Mouse (Mus musculus) adrenal gland, adult 18-20 months (tissue): ENCODE data around the gene Khdc1c. TPM values are rescaled to one million over a fixed set of nuclear protein-coding genes. Genes with fewer than 3 reads are reported as not detected.
"Not testable (repeated sequence)": the region's sequence is repeated elsewhere in the genome, so short reads cannot be mapped to it uniquely, and the experiment has no call there.

Experiments used
- DNase-seq, 2 experiments: peaks; one replicate each; pipeline ENCODE4 v3.0.0; 2021 to 2022; ENCODE audit warnings: low spot score in 2 of 2
- long read RNA-seq, 2 experiments: library from polyadenylated mRNA; stranded (forward); transcript quantifications; one replicate each; pipeline ENCODE4 v2.0.0; 2021
- total RNA-seq, 2 experiments: library from RNA; stranded (reverse); gene quantifications; 1 replicate in 1 of 2; 2 replicates in 1 of 2; pipeline ENCODE4 v1.2.3; 2021

Gene Khdc1c
- not detected for total RNA-seq
- long read RNA-seq, experiment 1, result 0 reads
- long read RNA-seq, experiment 2, result 0 reads

DNA sequence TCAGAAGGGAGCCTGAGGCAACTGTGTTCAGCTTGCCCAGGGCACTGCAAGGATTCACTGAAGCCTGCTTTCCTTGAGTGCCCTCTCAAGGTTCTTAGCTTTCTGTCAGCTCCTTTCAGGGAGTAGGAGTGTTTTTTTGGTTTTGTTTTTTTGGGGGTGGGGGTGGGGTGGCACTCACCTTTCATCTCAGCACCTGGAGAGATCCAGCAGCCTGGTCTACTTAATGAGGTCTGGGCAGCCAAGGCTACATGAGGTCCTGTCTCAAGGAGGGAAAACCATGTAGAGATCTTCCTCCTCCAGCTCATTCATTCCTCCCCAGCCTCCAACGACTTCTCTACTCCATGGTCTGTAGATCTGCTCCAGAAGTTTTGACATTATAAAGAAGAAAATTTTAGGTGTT, at the start of gene Khdc1c:
Khdc1c (plus strand) TSS at position 301 of the 400 bp plus-strand sequence.
- DNase-seq, result not testable (repeated sequence)

DNA sequence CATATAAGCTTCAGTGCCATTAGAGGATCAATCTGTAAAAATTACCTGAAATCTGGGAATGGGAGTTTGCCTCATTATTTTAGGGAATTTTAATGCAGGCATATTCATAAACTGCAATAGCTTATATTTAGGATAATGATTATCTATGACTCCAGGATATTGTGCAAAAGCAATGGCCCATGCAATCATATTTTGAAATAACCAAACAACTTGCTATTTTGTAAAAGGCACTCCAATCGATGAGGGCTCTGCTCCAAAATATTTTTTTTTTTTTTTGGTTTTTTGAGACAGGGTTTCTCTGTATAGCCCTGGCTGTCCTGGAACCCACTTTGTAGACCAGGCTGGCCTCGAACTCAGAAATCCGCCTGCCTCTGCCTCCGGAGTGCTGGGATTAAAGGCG, 47.9 kb upstream of the Khdc1c start:
- DNase-seq, result not testable (repeated sequence)

DNA sequence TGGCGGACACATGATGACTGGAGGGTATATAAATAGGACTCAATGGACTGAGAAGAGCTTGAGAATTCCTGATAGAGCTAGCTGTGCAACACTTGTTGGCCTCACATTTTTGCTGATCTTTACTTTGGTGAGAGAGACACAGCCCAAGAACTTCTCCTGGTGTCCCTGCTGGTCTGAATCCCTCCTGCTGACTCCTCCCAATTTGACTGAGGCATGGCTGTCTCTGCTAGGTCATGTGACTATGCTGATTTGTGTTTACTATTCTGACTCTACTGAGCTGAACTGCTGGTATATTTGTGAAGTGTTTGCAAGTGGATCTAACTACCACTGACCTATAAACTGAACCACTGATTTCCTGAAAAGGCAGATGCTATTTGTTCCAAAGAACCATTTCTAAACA, 46.5 kb upstream of the Khdc1c start:
- no peak for DNase-seq

DNA sequence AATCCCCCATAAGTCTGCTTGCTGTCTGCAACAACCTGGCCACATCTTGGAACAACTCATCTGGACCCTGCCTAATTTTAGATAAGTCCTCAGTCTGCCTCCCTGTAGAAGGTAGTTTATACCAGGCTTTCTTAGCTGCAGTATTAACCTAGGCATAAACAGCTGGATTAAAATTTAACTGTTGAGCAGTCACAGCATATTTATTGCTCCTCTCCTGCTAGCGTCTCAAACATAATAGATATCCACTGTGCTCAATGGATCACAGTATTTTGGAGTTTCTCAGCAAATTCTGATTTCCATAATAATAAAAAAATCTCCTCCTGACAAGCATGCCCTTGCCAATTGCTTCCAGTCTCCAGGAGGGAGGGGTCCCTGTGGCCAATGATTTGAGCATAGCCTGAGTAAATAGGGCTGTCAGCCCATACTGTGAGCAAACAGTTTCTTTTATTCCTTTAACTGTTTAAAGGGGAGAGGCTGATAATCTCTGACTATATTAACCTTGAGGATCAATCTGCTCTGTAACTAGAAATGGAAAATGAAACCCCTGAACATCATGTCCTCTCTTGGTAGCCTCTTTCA, 44.0 kb upstream of the Khdc1c start:
- DNase-seq, result no peak

DNA sequence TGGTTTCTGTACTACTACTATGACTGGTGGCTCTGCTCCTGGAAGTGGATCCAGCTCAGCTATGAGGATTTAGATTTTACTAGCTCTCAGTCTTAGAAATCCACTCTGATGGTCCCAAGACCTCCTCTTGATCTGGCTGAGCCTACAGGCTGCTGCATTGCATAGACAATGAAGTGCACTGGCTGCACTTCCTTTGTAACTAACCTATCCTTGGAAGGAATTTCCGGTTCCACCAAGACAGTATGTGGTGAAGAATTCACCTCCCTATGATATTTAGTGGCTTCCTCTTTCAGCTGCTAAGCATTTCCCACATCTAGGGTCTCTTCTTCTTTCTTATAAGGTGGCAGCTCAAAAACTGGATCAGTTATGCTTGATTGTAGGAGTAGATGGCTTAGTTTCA, 43.5 kb upstream of the Khdc1c start:
- no peak for DNase-seq

DNA sequence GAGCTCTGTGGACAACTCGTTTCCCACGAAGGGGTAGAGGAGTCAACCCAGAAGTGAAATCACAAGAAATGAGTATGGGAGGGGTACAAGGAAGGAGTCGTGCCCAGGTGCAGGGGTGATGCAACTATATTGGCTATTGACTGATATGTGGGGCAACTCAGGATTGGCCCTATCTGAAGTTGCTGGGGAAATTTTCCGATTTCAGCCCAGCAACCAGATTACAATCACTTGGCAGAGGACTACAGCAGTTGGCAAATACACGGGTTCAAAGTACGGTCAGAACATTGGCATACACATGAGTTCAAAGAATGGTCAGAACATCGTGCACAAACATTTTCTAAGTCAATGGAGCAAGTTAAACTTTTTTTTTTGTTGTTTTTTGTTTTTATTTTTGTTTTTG, 41.4 kb upstream of the Khdc1c start:
- no peak for DNase-seq

DNA sequence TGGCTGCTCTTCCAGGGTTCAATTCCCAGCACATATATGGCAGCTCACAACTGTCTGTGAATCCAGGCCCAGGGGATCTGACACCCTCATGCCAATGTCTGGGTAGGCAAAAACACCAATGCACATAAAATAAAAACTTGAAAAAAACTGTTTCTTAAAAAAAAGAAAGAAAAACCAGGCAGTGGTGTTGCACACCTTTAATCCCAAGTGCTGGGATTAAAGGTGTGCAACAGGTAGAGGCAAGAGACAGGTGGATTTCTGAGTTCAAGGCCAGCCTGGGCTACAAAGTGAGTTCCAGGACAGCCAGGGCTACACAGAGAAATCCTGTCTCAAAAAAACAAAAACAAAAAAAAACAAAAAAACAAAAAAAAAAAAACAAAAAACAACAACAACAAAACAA, 37.0 kb upstream of the Khdc1c start:
- not testable (repeated sequence) for DNase-seq

DNA sequence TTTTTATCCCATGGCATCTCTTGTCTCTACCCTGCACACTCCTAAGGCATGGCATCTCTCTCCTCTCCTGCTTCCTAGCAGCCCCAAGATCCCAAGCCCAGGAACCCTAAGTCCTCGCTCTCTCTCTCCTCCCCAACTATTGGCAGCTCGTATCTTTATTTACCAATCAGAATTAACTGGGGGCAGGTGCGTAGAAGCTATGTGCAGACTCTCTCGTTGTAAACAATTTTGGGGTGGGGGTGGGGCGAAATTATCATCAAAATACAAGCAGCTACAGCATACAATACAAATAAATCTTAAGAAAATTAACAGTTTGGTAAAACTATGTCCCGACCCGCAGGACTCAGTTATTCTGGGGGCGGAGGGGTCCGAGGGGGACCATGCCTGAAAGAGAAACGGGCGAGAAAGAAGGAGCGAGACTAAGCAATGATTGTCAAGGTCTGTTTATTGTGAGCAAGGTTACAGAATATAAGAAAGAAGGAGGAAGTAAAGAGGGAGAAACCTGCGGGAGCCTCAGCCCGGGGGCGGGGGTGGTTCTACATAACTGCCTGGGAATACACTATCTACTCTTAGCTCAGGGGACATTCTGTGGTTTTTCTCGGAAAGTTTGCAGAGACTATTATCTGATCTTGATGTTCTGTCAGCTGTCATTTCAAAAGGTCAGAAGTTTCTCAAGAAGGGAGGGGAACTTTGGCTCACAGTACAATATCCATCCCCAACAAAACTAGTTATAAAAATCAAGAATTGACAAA, 34.7 kb upstream of the Khdc1c start:
- no peak for DNase-seq

DNA sequence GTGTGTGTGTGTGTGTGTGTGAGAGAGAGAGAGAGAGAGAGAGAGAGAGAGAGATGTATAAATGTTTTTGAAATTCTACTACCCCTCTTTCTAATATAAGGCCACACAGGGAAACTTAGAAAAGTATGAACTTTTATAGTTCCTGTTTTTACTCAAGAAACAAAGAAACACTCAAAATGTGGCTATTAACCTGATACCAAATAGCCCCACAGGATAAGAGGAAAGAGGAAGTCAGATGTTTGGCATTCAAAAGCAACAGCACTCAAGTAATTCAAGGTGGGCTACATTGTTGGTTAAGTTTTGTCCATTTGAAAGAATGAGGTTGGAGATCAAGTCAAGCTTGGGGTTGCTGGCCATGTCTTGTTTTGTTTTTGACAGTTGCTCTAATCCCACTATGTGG, 32.3 kb upstream of the Khdc1c start:
- DNase-seq, result no peak

DNA sequence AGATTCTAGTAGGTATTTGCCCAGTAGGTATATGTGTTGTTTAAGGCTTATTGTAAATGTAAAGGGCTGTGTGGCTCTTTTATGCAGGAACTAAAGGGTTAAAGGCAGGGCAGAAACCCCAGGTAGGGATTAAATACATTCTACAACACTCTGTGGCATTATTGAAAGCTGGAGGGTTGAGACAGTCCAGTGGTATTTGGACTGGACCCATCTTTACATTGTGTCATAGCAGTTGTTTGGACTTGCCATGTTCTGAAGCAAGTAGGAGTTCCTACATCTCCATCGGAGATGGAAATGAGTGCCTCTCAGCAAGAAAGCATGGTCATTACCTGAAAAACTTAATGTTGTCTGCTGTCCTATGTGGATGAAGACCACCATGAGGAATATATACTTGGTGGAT, 27.4 kb upstream of the Khdc1c start:
- no peak for DNase-seq

DNA sequence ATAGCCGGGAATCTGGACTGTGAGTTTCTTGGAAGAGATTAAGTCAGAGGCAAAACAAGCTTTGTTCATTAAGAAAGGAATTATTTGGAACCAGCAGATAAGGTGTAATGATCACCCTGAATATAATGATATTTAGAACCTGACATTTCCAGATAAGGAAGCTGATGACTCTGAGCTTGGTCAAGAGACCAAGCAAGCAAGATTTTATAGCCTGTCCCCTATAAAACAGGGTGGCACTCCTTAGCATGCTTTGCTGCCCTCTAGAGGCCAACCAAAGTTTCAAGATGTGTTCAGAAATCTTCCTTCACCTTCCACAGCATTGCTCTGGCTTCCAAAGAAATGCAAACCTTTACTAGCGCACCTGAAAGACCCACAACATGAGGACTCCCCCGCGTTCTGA, 23.9 kb upstream of the Khdc1c start:
- peak; percentile 40 to 44 for DNase-seq

DNA sequence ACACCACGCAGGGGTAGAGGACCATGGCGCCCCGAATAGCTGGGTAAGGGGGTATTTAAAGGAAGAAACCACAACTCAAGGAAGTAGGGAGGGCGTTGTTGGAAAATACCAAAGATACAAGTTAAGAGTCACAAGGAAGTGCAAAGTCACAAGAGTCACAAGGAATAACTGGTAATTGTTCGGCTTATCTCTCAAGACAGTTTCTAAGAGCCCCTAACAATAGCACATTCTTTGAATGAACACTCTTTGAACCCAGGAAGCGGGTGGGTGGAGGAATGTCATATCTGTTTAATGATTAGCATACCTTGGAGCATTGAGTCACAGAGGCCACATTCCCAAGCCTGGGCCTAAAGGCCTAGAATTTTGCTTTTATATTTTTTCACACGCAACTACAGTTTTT, 23.4 kb upstream of the Khdc1c start:
- DNase-seq, result not testable (repeated sequence)

DNA sequence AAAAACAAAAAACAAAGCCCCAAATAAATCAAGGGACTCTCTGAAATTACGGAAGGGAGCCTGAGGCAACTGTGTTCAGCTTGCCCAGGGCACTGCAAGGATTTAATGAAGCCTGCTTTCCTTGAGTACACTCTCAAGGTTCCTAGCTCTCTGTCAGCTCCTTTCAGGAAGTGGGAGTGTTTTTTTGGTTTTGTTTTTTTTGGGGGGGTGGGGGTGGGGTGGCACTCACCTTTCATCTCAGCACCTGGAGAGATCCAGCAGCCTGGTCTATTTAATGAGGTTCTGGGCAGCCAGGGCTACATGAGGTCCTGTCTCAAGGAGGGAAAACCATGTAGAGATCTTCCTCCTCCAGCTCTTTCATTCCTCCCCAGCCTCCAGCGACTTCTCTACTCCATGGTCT, 18.8 kb upstream of the Khdc1c start, which contains the start of gene Khdc1a:
Khdc1a (plus strand) TSS at position 301 of the 400 bp plus-strand sequence.
- DNase-seq, result no peak

DNA sequence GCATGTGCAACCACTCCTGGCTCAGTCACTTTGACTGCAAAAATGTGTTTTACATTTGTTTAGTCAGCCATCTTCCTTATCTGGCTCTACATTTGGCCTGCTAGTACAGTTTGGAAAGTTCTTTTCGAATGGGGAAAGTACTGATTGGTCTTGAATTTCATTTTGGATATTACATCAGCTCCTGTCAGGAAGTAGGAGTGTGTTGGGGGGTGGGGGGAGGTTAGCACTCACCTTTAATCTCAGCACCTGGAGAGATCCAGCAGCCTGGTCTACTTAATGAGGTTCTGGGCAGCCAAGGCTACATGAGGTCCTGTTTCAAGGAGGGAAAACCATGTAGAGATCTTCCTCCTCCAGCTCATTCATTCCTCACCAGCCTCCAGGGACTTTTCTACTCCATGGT, 15.1 kb downstream of the Khdc1c start, which contains the start of gene Khdc1b:
Khdc1b (plus strand) TSS at position 301 of the 400 bp plus-strand sequence.
- no peak for DNase-seq

DNA sequence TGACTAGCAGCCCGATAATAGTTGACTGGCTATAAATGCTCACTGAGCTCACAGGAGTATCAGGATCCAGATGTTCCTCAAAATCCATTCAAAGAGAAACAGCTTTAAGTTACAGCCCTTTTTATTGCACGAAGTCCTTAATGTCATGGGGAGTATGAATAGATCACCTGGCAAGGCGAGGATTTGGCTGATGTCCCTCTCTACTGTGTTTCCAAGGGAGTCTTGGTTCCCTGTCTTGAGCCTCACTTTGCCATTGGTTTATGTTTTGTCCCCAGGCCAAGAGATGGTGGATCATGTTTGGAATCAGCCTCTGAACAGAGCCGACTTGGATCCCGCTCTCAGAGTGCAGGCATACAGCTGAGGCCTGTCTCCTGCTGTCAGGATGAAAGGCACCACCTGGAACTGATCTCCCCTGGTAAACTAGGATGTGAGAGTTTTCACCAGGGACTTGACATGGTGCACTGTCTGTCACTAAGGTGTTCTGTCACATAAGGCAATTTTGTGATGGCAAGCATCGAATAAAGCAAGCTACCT, 23.1 kb downstream of the Khdc1c start:
- no peak for DNase-seq

DNA sequence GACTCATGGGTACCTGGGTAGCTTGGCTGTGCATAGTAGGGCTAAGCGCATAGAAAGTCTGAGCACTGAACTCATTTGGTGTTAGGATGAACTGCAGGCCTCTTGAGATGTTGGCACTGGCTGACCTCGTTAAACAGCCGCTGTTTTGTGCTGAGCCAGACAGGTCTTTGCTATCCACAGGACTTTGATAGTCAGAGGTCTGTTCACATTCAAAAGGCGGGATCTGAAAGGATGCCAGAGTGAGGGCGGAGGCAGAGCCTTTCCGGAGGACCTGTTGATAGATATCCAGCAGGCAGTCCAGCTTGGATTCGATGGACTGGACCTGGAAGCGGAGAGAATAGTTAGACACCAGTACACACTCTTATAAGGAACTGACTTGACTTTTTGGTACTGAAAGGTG, 34.7 kb downstream of the Khdc1c start:
- no peak for DNase-seq

DNA sequence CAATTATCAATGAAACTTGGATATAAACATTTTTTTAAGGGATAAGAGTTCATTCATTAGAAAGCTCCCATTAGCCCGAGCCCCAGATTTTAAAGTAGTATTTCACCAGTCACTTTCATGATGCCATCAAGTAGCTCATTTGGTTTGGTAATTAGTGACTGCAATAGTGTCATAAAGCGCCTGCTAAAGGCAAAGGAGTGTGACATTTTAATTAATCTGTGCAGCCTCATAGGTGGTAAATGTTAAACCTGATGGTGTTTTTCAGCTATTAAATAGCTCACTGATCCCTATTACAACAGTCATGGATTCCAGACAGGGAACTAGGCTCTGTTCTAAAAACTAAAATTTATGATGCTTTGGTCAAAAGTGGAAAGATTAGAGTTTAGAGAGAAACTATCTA, 39.1 kb downstream of the Khdc1c start:
- no peak for DNase-seq

DNA sequence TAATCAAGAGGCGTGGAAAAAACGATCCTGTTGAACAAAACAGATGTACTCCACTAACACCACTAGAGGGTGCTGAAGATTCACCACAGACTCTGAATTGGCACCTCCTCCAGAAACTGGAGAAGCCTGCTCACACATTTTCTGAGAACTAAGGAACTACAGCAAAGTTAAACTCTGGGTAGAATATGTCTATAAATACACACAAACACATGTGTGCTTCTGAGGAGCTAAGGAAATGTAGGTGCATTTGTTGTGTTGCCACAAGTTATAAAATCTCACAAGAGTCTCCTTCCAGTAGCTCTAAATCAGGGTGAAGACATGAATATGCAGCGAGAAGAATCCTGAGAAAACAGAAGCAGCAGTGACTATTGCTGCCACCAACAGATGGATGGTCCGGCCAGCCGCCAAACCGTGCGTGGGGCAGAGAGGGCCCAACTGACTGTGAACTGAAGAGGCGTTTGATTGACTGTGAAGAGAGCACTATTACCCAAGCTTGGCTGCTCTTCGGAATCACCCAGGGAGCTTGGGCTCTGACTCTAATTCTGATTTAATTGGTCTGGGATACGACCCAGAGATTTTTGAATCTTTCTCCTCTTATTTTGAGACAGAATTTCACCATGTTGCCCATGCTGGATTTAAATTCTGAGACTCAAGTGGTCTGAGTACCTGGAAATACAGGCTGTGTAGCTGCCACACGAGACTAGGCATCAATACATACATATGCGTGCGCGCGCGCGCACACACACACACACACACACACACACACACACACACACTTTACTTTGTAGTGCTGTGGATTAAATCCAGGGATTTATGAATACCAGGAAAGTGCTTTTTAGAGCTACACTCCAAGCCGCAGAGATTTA, 43.4 kb downstream of the Khdc1c start:
- peak in 1 of 2 experiments; percentile 9 for DNase-seq

DNA sequence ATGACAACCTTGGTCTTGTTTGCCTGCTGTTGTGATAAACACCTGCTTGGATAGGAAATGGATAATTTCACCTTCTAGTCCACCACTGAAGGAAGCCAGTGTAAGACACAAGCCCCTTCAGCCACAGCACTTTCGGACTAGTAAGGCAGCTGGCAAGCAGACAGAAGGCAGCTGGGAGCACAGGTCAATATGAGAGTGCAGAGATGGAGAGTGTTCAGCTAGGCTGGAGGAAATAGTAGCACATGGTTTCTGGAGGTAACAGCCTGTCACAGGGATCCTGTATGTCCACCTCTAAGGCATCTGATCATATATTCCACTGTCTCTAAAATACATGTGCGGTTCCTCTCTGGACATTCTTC, 44.0 kb downstream of the Khdc1c start:
- no peak for DNase-seq

DNA sequence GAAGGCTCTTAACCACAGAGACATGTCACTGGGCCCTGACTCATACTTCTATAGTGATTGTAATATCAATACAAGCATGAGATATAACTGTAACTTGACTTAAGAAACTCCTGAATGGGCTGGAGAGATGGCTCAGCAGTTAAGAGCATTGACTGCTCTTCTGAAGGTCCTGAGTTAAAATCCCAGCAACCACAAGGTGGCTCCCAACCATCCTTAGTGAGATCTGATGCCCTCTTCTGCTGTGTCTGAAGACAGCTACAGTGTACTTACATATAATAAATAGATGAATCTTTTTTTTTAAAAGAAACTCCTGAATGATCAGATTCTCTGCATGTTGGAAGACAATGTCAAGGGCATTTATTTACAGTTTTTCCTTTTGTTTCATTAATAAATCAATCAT, 51.2 kb downstream of the Khdc1c start:
- DNase-seq, result no peak
